Mouse (Mus musculus) liver, adult 2 months (tissue): Measurements from ENCODE around the gene Ncr1.

Experiments
- CTCF ChIP-seq: fragments of 200-500 bp; IDR thresholded peaks from 2 replicates; pipeline ENCODE4 v1.5.1; 2011; ENCODE audit warnings: low read depth, low read length, control low read depth
- POLR2A ChIP-seq: fragments of 200-500 bp; IDR thresholded peaks from 2 replicates; pipeline ENCODE4 v1.6.1; 2011; ENCODE audit warnings: low read length, control low read depth; ENCODE audit not compliant: insufficient read depth; ENCODE audit errors: extremely low read depth

DNA sequence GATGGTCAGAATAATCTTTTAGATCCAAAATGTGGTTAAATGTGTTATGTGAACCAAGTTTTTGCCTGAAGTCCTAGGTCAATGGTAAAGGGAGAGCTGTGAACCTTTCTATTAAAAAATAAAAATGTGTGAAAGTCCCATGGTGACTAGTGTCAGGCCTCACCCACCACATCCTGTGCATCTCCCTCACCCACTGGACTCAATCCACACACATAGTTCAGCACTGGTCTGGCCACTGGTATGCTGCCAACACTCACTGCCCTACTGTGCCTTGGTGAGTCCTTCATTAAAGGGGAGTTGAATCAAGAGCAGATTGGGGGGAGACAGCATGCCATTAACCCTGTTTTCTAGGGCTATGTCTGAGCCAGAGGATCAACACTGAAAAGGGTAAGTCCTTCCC, at the start of gene Ncr1:
- TF ChIP-seq CTCF (no peak), POLR2A (no peak)
